Mouse (Mus musculus): ENCODE results near the gene Ect2l.

DNA sequence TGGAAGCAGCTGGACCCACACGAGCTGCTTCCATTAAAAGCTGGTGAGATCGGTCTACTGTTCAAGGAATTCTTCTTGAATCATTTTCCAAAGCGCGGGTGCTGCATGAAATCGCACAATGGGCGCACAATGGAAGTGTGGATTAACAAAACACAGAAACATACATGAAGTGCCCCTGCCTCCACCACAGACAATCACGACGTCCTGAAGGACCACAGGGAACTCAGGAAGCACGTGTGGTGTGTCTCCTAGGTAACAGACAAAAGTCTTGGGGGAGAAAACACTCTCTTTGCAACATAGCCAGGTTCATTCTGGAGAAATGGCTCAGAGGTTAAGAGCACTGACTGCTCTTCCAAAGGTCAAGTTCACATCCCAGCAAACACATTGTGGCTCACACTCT, 10.0 kb downstream of the Ect2l start:
- no peak for TF ChIP-seq CTCF (IDR thresholded peaks at IDR 0.05; ENCODE audit: low read depth)
- no peak for TF ChIP-seq EP300 (IDR thresholded peaks at IDR 0.05; ENCODE audit: low read depth)
